Mouse (Mus musculus): Measurements from ENCODE around the gene Enox1. TPM values are rescaled to one million over a fixed set of nuclear protein-coding genes. Genes with fewer than 3 reads are reported as not detected.

Enox1 gene
- 4.1 TPM for polyA plus RNA-seq (2014; fragmentation: Illumina TruSeq; extraction: RNeasy Lipid Tissue Mini Kit (QIAGEN cat#74804); ENCODE audit: low read depth, low replicate concordance)

DNA sequence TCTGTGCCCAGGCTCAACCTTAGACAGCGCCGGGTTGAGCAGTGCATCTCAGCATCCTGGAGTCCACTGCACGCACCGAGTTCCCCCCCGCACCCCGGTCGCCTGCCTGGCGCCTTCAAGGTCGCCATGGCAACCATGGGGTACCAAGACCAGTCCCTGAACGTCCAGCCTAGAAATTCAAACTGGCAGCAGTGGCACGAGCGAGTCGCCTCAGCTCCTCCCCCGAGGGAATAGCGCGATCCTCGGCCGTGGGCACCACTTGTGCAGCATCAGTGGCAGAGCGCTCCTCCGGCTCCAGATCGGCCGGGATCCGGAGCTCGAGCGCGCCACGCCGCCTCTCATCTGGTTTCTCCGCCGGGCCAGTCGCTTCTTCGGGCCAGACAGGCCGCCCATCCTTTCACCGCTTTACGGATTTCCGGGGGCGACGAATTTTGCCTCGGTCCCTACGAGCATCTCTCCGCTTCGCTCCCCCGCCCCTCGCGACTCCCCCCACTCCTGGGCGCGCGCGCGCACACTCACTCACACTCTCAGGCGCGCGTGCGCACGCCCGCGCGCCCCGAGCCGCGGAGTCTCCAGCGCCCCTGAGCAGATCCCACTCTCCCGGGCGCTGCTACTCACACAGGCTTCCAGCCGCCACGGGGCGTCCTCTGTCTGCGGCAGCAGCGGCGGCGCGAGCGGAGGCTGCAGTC lies at the start of gene Enox1:
TSS of gene Enox1 (plus strand) at position 542 of the 689 bp plus-strand sequence.

Other genes with a start within 250 kb of the Enox1 start
- gene Ccdc122, start 120.0 kb upstream of the Enox1 start, polyA plus RNA-seq (2014; fragmentation: Illumina TruSeq; extraction: RNeasy Lipid Tissue Mini Kit (QIAGEN cat#74804); ENCODE audit: low read depth, low replicate concordance): 8.0 TPM
- 4.5 TPM for gene Lacc1, start 119.9 kb upstream of the Enox1 start, polyA plus RNA-seq (2014; fragmentation: Illumina TruSeq; extraction: RNeasy Lipid Tissue Mini Kit (QIAGEN cat#74804); ENCODE audit: low read depth, low replicate concordance)

All from kidney, adult 10 weeks (tissue).